Mouse (Mus musculus) lung, embryonic 15.5 days (tissue): ENCODE data around the gene Letm1. TPM values are rescaled to one million over a fixed set of nuclear protein-coding genes. Genes with fewer than 3 reads are reported as not detected.

ENCODE experiments used
- ATAC-seq: fragments of 200-750 bp; cut with Nextera tagmentation; 2 replicates; pipeline ENCODE4 v1.8.0; 2017; ENCODE audit warnings: moderate number of reproducible peaks, borderline replicate concordance; ENCODE audit not compliant: low FRiP score, low TSS enrichment; ENCODE audit errors: extremely low read depth
- H3K27ac ChIP-seq: fragments of 300-500 bp; sonication (generic); 2 replicates; pipeline ENCODE4 v1.5.1; 2015; ENCODE audit warnings: moderate library complexity, mild to moderate bottlenecking, inconsistent platforms
- H3K27me3 ChIP-seq: fragments of 300-500 bp; sonication (generic); 2 replicates; pipeline ENCODE4 v1.6.1; 2015; ENCODE audit warnings: inconsistent platforms
- H3K36me3 ChIP-seq: fragments of 300-500 bp; sonication (generic); 2 replicates; pipeline ENCODE4 v1.6.1; 2015; ENCODE audit warnings: inconsistent platforms
- H3K4me1 ChIP-seq: fragments of 300-500 bp; sonication (generic); 2 replicates; pipeline ENCODE4 v1.6.1; 2015; ENCODE audit warnings: inconsistent platforms
- H3K4me2 ChIP-seq: fragments of 300-500 bp; sonication (generic); 2 replicates; pipeline ENCODE4 v1.6.1; 2015; ENCODE audit warnings: inconsistent platforms, mild to moderate bottlenecking, moderate library complexity
- H3K4me3 ChIP-seq: fragments of 300-500 bp; sonication (generic); 2 replicates; pipeline ENCODE4 v1.5.1; 2015; ENCODE audit warnings: mild to moderate bottlenecking, inconsistent platforms
- H3K9ac ChIP-seq: fragments of 300-500 bp; sonication (generic); 2 replicates; pipeline ENCODE4 v1.6.1; 2015; ENCODE audit warnings: inconsistent platforms
- H3K9me3 ChIP-seq: fragments of 300-500 bp; sonication (generic); 2 replicates; pipeline ENCODE4 v1.6.1; 2016; ENCODE audit warnings: inconsistent platforms
- WGBS: fragments of 180-500 bp; shearing (Covaris S2); methylation state at CpG from one replicate; pipeline ENCODE4 v1.1.7; 2015; 5-methylcytosine and 5-hydroxymethylcytosine counted together
- polyA plus RNA-seq: library from polyadenylated mRNA; unstranded; fragments of >200 nt; fragmentation: Nextera tagmentation; extraction: Ambion mirVana; gene quantifications from 2 replicates; pipeline ENCODE4 v1.2.1, GENCODE M21; 2015

Letm1 gene
- polyA plus RNA-seq, 1 experiment from 2014 or later = 47.1 TPM

DNA sequence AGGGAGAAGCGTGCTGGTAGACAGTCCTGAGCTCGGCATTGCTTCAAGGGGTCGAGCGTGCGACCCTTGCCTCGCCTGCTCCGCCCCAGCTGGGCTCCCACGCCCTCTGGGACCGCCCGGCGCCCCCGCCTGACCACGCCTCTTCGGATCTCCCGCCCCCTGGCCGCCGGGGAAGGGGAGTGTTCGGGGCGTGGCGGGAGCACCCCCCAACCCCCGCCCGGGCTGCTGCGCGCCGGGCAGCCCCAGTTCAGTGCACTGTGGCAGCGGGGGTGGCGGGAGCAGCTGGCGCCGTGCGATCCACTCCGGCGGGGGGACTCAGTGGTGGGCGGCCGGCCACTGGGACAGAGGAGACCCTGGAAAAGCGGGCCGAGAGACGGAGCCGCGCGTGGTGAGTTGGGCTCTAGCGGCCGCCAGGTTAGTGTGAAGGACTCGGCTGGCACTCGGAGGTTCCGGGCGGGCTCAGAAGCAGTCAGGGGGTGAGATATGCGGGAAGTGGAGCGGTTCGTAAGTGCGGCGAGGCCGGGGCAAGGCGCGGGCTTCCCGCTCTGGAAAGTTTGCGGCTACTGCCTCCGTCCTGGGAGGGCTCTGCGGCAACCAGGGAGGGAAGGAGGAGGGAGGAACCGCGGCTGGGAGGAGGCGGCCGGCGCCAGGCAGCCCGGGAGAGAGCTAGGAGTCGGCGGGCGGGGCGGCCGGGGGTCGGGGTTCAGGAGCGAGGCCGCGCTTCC lies 60.9 kb downstream of the Letm1 start, which contains the start of gene Fgfr3:
Fgfr3 (plus strand) TSS at position 134 of the 725 bp plus-strand sequence.
- peaks cover 52% of the 10 kb centered on the region for H3K4me1 ChIP-seq
- under 1% methylated on average over 66 of the region's 73 CpGs for WGBS
- H3K27me3 ChIP-seq = 0 out of 2 replicates have a peak, but pooled peaks cover 3% of the 10 kb centered on the region
- peak within 1 kb of the TSS; percentile 92 for H3K27ac ChIP-seq
- ATAC-seq = peak; percentile 86
- no peaks in the 10 kb centered on the region for H3K9me3 ChIP-seq
- H3K4me2 ChIP-seq = peak within 1 kb of the TSS; percentile 94
- H3K36me3 ChIP-seq = no peaks in the 10 kb centered on the region
- peak within 1 kb of the TSS; percentile 86 for H3K9ac ChIP-seq
- H3K4me3 ChIP-seq = peak within 1 kb of the TSS; percentile 94

GRCm38 (mm10) chr5:33720852-33721490 lies 61.6 kb downstream of the Letm1 start:
- H3K27ac ChIP-seq = peak overlapping the region; percentile 92

GRCm38 (mm10) chr5:33718460-33718859 lies 64.2 kb downstream of the Letm1 start:
- Histone ChIP-seq H3K4me3 (no peak overlapping the region), H3K9ac (no peak overlapping the region), H3K36me3 (no peaks in the 10 kb centered on the region), H3K27ac (no peak overlapping the region), H3K4me2 (no peak overlapping the region), H3K4me1 (peaks cover 31% of the 10 kb centered on the region), H3K9me3 (no peaks in the 10 kb centered on the region), H3K27me3 (0 out of 2 replicates have a peak, but pooled peaks cover 3% of the 10 kb centered on the region)
- no peak for ATAC-seq
- WGBS = 67% methylated on average over 5 of the region's 5 CpGs

More at GRCm38 (mm10) chr5:33720852-33721490, 61.6 kb downstream of the Letm1 start:
- ATAC-seq = no peak
- peaks cover 52% of the 10 kb centered on the region for H3K4me1 ChIP-seq
- H3K36me3 ChIP-seq = no peaks in the 10 kb centered on the region
- 0 out of 2 replicates have a peak overlapping the region, but pooled peaks have one; percentile 86 for H3K9ac ChIP-seq
- 10% methylated on average over 8 of the region's 8 CpGs for WGBS
- peak overlapping the region; percentile 94 for H3K4me2 ChIP-seq
- no peaks in the 10 kb centered on the region for H3K9me3 ChIP-seq
- 0 out of 2 replicates have a peak, but pooled peaks cover 3% of the 10 kb centered on the region for H3K27me3 ChIP-seq
- H3K4me3 ChIP-seq = peak overlapping the region; percentile 94

DNA sequence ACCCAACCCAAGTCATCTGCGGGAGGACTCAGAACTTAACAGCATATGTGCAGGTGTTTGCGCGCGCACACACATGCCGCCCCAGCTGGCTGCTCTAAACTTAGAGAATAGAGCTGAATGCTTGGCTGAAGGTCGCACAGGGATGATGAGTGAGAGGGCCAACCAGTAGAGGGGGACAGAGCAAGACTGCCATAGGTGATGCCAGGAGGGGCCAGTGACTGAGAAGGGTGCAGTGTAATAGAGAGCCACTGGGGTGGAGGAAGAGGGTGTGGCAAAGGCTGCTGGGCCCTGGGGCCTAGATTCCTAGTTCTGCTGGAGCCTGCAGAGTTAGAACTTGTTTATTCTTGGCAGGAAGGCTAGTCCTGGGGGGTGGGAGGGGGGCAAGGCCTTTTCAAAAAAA lies 66.2 kb downstream of the Letm1 start:
- no peak overlapping the region for H3K9ac ChIP-seq
- peak overlapping the region; percentile 77 for H3K27ac ChIP-seq
- WGBS = 66% methylated on average over 6 of the region's 6 CpGs
- peak; percentile 37; the same call in 1 of the 2 replicates for ATAC-seq
- 0 out of 2 replicates have a peak, but pooled peaks cover 3% of the 10 kb centered on the region for H3K27me3 ChIP-seq
- H3K4me2 ChIP-seq = no peak overlapping the region
- no peaks in the 10 kb centered on the region for H3K9me3 ChIP-seq
- H3K4me1 ChIP-seq = peaks cover 21% of the 10 kb centered on the region
- no peak overlapping the region for H3K4me3 ChIP-seq
- H3K36me3 ChIP-seq = no peaks in the 10 kb centered on the region

DNA sequence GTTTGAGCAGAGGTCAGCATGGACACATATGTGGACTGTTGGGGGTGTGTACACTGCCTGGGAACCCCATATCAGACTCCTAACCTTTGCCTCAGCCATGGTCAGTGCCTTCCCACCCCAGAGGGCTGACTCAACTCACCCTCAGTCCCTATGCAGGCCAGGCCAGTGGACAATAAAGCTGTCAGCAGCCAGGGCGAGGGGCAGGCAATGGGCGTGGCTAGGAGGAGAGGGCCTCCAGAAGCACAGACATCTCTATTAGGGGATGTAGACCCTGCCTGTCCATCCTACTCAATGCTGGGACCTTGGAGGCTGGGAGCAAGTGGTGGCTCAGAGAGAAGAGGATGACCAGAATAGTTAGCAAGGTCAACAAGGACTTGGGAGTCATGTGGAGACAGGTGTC lies 67.4 kb downstream of the Letm1 start:
- Histone ChIP-seq H3K9me3 (no peaks in the 10 kb centered on the region), H3K27ac (no peak overlapping the region), H3K36me3 (no peaks in the 10 kb centered on the region), H3K9ac (no peak overlapping the region), H3K4me3 (no peak overlapping the region), H3K27me3 (no peaks in the 10 kb centered on the region), H3K4me2 (no peak overlapping the region), H3K4me1 (peaks cover 13% of the 10 kb centered on the region)
- 66% methylated on average over 2 of the region's 2 CpGs for WGBS
- no peak for ATAC-seq

GRCm38 (mm10) chr5:33712550-33712949 lies 70.1 kb downstream of the Letm1 start:
- H3K4me3 ChIP-seq = no peak overlapping the region
- peaks cover 29% of the 10 kb centered on the region for H3K4me1 ChIP-seq
- H3K4me2 ChIP-seq = no peak overlapping the region
- H3K9ac ChIP-seq = no peak overlapping the region
- no peaks in the 10 kb centered on the region for H3K27me3 ChIP-seq
- no peak for ATAC-seq
- WGBS = 48% methylated on average over 2 of the region's 2 CpGs
- no peaks in the 10 kb centered on the region for H3K9me3 ChIP-seq
- no peaks in the 10 kb centered on the region for H3K36me3 ChIP-seq
- H3K27ac ChIP-seq = no peak overlapping the region

GRCm38 (mm10) chr5:33709037-33709436 lies 73.6 kb downstream of the Letm1 start:
- ATAC-seq = peak; percentile 41; the same call in 1 of the 2 replicates
- H3K4me1 ChIP-seq = peaks cover 50% of the 10 kb centered on the region
- no peak overlapping the region for H3K9ac ChIP-seq
- H3K27me3 ChIP-seq = no peaks in the 10 kb centered on the region
- no peak overlapping the region for H3K4me2 ChIP-seq
- no peaks in the 10 kb centered on the region for H3K9me3 ChIP-seq
- H3K27ac ChIP-seq = peak overlapping the region; percentile 74
- H3K4me3 ChIP-seq = no peak overlapping the region
- 19% methylated on average over 2 of the region's 2 CpGs for WGBS
- no peaks in the 10 kb centered on the region for H3K36me3 ChIP-seq

- Histone ChIP-seq H3K4me1 (peaks cover 58% of the 10 kb centered on the region), H3K27me3 (no peaks in the 10 kb centered on the region), H3K9me3 (no peaks in the 10 kb centered on the region), H3K4me2 (no peak overlapping the region), H3K9ac (no peak overlapping the region), H3K27ac (peak overlapping the region; percentile 74), H3K36me3 (no peaks in the 10 kb centered on the region), H3K4me3 (no peak overlapping the region)
- WGBS = 21% methylated on average over 4 of the region's 4 CpGs
- peak; percentile 41; the same call in 1 of the 2 replicates for ATAC-seq
Measured at GRCm38 (mm10) chr5:33707163-33707562, 75.5 kb downstream of the Letm1 start.

- no peak for ATAC-seq
- Histone ChIP-seq H3K9ac (no peak overlapping the region), H3K4me2 (no peak overlapping the region), H3K4me3 (no peak overlapping the region), H3K9me3 (no peaks in the 10 kb centered on the region), H3K36me3 (no peaks in the 10 kb centered on the region), H3K4me1 (peaks cover 67% of the 10 kb centered on the region), H3K27ac (peak overlapping the region; percentile 74), H3K27me3 (no peaks in the 10 kb centered on the region)
- 85% methylated on average over 1 of the region's 1 CpGs for WGBS
Measured at GRCm38 (mm10) chr5:33706350-33706629, 76.3 kb downstream of the Letm1 start.

DNA sequence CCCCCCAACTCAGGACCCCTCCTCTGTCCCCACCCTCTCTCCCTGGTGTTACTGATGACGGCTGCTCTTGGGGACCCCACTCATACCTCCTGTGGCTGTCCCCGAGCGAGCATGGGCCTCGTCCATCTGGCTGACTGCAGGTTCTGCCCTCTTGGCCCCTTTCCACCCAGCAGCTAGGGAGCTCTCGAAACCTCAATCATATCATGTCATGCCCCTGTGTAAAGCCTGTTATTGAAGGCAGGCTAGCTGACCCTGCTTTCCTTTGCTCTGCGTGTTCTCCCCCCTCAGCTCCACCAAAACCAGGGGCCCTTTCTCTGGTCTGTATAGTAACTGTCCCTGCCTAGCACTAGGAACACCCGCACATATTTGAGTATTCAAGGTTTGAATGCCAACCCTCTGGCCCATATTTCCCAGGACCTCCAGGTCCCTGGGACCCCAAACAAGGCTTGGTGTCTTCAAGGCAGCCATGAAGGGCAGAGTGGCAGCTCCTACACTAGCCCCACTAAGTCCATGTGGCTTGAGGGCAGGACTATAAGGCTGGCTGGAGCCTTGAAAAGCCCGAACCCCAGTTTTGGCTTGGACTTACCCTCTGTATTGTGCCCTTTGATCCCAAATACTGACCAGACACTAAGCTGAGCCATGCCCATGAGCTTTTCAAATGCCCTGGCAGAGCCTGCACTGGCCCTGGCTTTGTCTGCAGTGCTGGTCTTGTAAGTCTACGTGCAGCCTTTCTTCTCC lies 76.8 kb downstream of the Letm1 start:
- Histone ChIP-seq H3K27ac (peak overlapping the region; percentile 74), H3K9ac (no peak overlapping the region), H3K9me3 (no peaks in the 10 kb centered on the region), H3K4me3 (no peak overlapping the region), H3K4me1 (peaks cover 72% of the 10 kb centered on the region), H3K27me3 (no peaks in the 10 kb centered on the region), H3K4me2 (peak overlapping the region; percentile 19; the same call in 1 of the 2 replicates), H3K36me3 (no peaks in the 10 kb centered on the region)
- no peak for ATAC-seq
- WGBS = 34% methylated on average over 9 of the region's 9 CpGs

GRCm38 (mm10) chr5:33704945-33705611 lies 77.5 kb downstream of the Letm1 start:
- WGBS = 8% methylated on average over 11 of the region's 11 CpGs
- no peaks in the 10 kb centered on the region for H3K27me3 ChIP-seq
- no peak overlapping the region for H3K4me3 ChIP-seq
- peak; percentile 46; the same call in 1 of the 2 replicates for ATAC-seq
- H3K4me1 ChIP-seq = peaks cover 79% of the 10 kb centered on the region
- H3K27ac ChIP-seq = peak overlapping the region; percentile 74
- no peak overlapping the region for H3K9ac ChIP-seq
- H3K4me2 ChIP-seq = peak overlapping the region; percentile 19; the same call in 1 of the 2 replicates
- no peaks in the 10 kb centered on the region for H3K36me3 ChIP-seq
- no peaks in the 10 kb centered on the region for H3K9me3 ChIP-seq
